Mouse (Mus musculus): ENCODE results near the gene Hist1h4h. TPM values are rescaled to one million over a fixed set of nuclear protein-coding genes. Genes with fewer than 3 reads are reported as not detected.
A peak's percentile ranks its signal among the peaks of the same experiment; 100 is the strongest.
"Not testable (repeated sequence)": the region's sequence is repeated elsewhere in the genome, so short reads cannot be mapped to it uniquely, and the experiment has no call there.

Hist1h4h gene
- polyA plus RNA-seq, 1 experiment from 2014 or later = 7.2 TPM

GRCm38 (mm10) chr13:23575271-23575851 lies 44.5 kb downstream of the Hist1h4h start, which contains the start of gene Hist1h3d:
TSS of gene Hist1h3d (plus strand) at chr13:23575763.
- H3K9me3 ChIP-seq = no peaks in the 10 kb centered on the region
- ATAC-seq (ENCODE audit: extremely low read depth, insufficient number of reproducible peaks, low FRiP score, low TSS enrichment) = no peak
- peak within 1 kb of the TSS; percentile 80 for H3K4me2 ChIP-seq
- peak within 1 kb of the TSS; percentile 87 for H3K9ac ChIP-seq
- H3K36me3 ChIP-seq = no peaks in the 10 kb centered on the region
- H3K4me1 ChIP-seq = peaks cover 36% of the 10 kb centered on the region
- no peaks in the 10 kb centered on the region for H3K27me3 ChIP-seq (replicated peaks)
- peak within 1 kb of the TSS; percentile 57 for H3K4me3 ChIP-seq
- H3K27ac ChIP-seq (replicated peaks) = peak within 1 kb of the TSS; percentile 84
- WGBS = 3% methylated on average over 18 of the region's 18 CpGs

- 1% methylated on average over 11 of the region's 40 CpGs for whole genome bisulfite sequencing
- not testable (repeated sequence) for H3K9me3 ChIP-seq; H3K27me3 ChIP-seq (replicated peaks); ATAC-seq (ENCODE audit: extremely low read depth, insufficient number of reproducible peaks, low FRiP score, low TSS enrichment); H3K36me3 ChIP-seq
- peak overlapping the region; percentile 87 for H3K9ac ChIP-seq
- peak overlapping the region; percentile 57 for H3K4me3 ChIP-seq
- H3K27ac ChIP-seq (replicated peaks) = peak overlapping the region; percentile 73
- H3K4me1 ChIP-seq = peaks cover 39% of the 10 kb centered on the region
- peak overlapping the region; percentile 80 for H3K4me2 ChIP-seq
Measured at GRCm38 (mm10) chr13:23575864-23576313, 45.0 kb downstream of the Hist1h4h start.

- Histone ChIP-seq H3K36me3 (no peaks in the 10 kb centered on the region), H3K4me2 (peak overlapping the region; percentile 80), H3K4me1 (peaks cover 41% of the 10 kb centered on the region), H3K27me3 (replicated peaks) (no peaks in the 10 kb centered on the region), H3K27ac (replicated peaks) (peak overlapping the region; percentile 73), H3K9me3 (no peaks in the 10 kb centered on the region), H3K4me3 (peak overlapping the region; percentile 57), H3K9ac (peak overlapping the region; percentile 87)
- 22% methylated on average over 7 of the region's 7 CpGs for WGBS
- ATAC-seq (ENCODE audit: extremely low read depth, insufficient number of reproducible peaks, low FRiP score, low TSS enrichment) = no peak
Measured at GRCm38 (mm10) chr13:23576351-23576881, 45.6 kb downstream of the Hist1h4h start.

GRCm38 (mm10) chr13:23576906-23577639 lies 46.2 kb downstream of the Hist1h4h start:
- Histone ChIP-seq H3K4me3 (peak overlapping the region; percentile 57), H3K9ac (peak overlapping the region; percentile 87), H3K27me3 (replicated peaks) (no peaks in the 10 kb centered on the region), H3K36me3 (no peaks in the 10 kb centered on the region), H3K9me3 (no peaks in the 10 kb centered on the region), H3K27ac (replicated peaks) (peak overlapping the region; percentile 73), H3K4me2 (peak overlapping the region; percentile 80), H3K4me1 (peaks cover 42% of the 10 kb centered on the region)
- 60% methylated on average over 6 of the region's 6 CpGs for WGBS
- ATAC-seq (ENCODE audit: extremely low read depth, insufficient number of reproducible peaks, low FRiP score, low TSS enrichment) = no peak

- no peak overlapping the region for H3K9ac ChIP-seq
- no peaks in the 10 kb centered on the region for H3K9me3 ChIP-seq
- no peak overlapping the region for H3K4me2 ChIP-seq
- no peak overlapping the region for H3K4me3 ChIP-seq
- no peak overlapping the region for H3K27ac ChIP-seq (replicated peaks)
- WGBS = 98% methylated on average over 1 of the region's 1 CpGs
- H3K27me3 ChIP-seq (replicated peaks) = no peaks in the 10 kb centered on the region
- H3K4me1 ChIP-seq = peaks cover 42% of the 10 kb centered on the region
- no peaks in the 10 kb centered on the region for H3K36me3 ChIP-seq
- no peak for ATAC-seq (ENCODE audit: extremely low read depth, insufficient number of reproducible peaks, low FRiP score, low TSS enrichment)
Measured at GRCm38 (mm10) chr13:23577835-23578234, 47.0 kb downstream of the Hist1h4h start.

Small RNA genes lying within 50 kb of the gene (microRNA-seq; reads per million reads assigned to microRNA genes)
- not detected for gene Gm44297
- not detected for gene Gm44359
- not detected for gene Gm44394
- not detected for gene n-TStga1

Other genes with a start within 250 kb of the Hist1h4h start
- 36.7 and 40.7 TPM in 2 replicates for gene Zfp322a, start 161.8 kb upstream of the Hist1h4h start, polyA plus RNA-seq (2015; fragmentation: Nextera tagmentation; extraction: Ambion mirVana)
- 8.5 and 8.7 TPM in 2 replicates for gene Abt1, start 107.2 kb upstream of the Hist1h4h start, polyA plus RNA-seq (2015; fragmentation: Nextera tagmentation; extraction: Ambion mirVana)
- gene Btn1a1, start 65.1 kb upstream of the Hist1h4h start, polyA plus RNA-seq (2015; fragmentation: Nextera tagmentation; extraction: Ambion mirVana) = 1.1 and 2.2 TPM in 2 replicates
- gene Btn2a2, start 42.2 kb upstream of the Hist1h4h start, polyA plus RNA-seq (2015; fragmentation: Nextera tagmentation; extraction: Ambion mirVana) = 0.45 and 0.82 TPM in 2 replicates
- gene Hist1h2af, start 2.9 kb downstream of the Hist1h4h start, polyA plus RNA-seq (2015; fragmentation: Nextera tagmentation; extraction: Ambion mirVana) = 2.0 and 3.0 TPM in 2 replicates
- gene Hist1h3g, start 4.4 kb downstream of the Hist1h4h start, polyA plus RNA-seq (2015; fragmentation: Nextera tagmentation; extraction: Ambion mirVana) = 4.1 and 5.5 TPM in 2 replicates
- 0.32 and 0.52 TPM in 2 replicates for gene Hist1h2bh, start 12.3 kb downstream of the Hist1h4h start, polyA plus RNA-seq (2015; fragmentation: Nextera tagmentation; extraction: Ambion mirVana)
- 0.28 and 0.48 TPM in 2 replicates for gene Hist1h3f, start 13.0 kb downstream of the Hist1h4h start, polyA plus RNA-seq (2015; fragmentation: Nextera tagmentation; extraction: Ambion mirVana)
- not detected in 2 replicates for gene Hist1h4f, start 20.6 kb downstream of the Hist1h4h start, polyA plus RNA-seq (2015; fragmentation: Nextera tagmentation; extraction: Ambion mirVana)
- 0.23 and 0.29 TPM in 2 replicates for gene Hist1h1d, start 22.2 kb downstream of the Hist1h4h start, polyA plus RNA-seq (2015; fragmentation: Nextera tagmentation; extraction: Ambion mirVana)
- gene Hist1h3e, start 31.3 kb downstream of the Hist1h4h start, polyA plus RNA-seq (2015; fragmentation: Nextera tagmentation; extraction: Ambion mirVana) = 1.5 and 2.2 TPM in 2 replicates
- gene Hist1h2ae, start 40.2 kb downstream of the Hist1h4h start, polyA plus RNA-seq (2015; fragmentation: Nextera tagmentation; extraction: Ambion mirVana) = 33.5 and 42.7 TPM in 2 replicates
- 3.9 and 4.2 TPM in 2 replicates for gene Hist1h2bg, start 40.3 kb downstream of the Hist1h4h start, polyA plus RNA-seq (2015; fragmentation: Nextera tagmentation; extraction: Ambion mirVana)
- 1.6 and 3.0 TPM in 2 replicates for gene Hist1h2bf, start 43.1 kb downstream of the Hist1h4h start, polyA plus RNA-seq (2015; fragmentation: Nextera tagmentation; extraction: Ambion mirVana)
- 0.60 and 0.84 TPM in 2 replicates for gene Hist1h2ad, start 43.3 kb downstream of the Hist1h4h start, polyA plus RNA-seq (2015; fragmentation: Nextera tagmentation; extraction: Ambion mirVana)
- gene Hist1h3d, start 44.7 kb downstream of the Hist1h4h start, polyA plus RNA-seq (2015; fragmentation: Nextera tagmentation; extraction: Ambion mirVana) = 2.4 TPM in 2 replicates
- gene Hist1h4d, start 50.5 kb downstream of the Hist1h4h start, polyA plus RNA-seq (2015; fragmentation: Nextera tagmentation; extraction: Ambion mirVana) = 54.8 and 60.0 TPM in 2 replicates
- 1.3 and 1.5 TPM in 2 replicates for gene Hist1h2be, start 90.1 kb downstream of the Hist1h4h start, polyA plus RNA-seq (2015; fragmentation: Nextera tagmentation; extraction: Ambion mirVana)
- gene Hist1h1e, start 91.5 kb downstream of the Hist1h4h start, polyA plus RNA-seq (2015; fragmentation: Nextera tagmentation; extraction: Ambion mirVana) = 11.0 and 12.2 TPM in 2 replicates
- 0.59 and 0.68 TPM in 2 replicates for gene Hist1h2ac, start 152.9 kb downstream of the Hist1h4h start, polyA plus RNA-seq (2015; fragmentation: Nextera tagmentation; extraction: Ambion mirVana)
- 50.1 and 54.5 TPM in 2 replicates for gene Hist1h2bc, start 153.1 kb downstream of the Hist1h4h start, polyA plus RNA-seq (2015; fragmentation: Nextera tagmentation; extraction: Ambion mirVana)
- not detected in 2 replicates for gene Hist1h1t, start 164.8 kb downstream of the Hist1h4h start, polyA plus RNA-seq (2015; fragmentation: Nextera tagmentation; extraction: Ambion mirVana)
- gene Hist1h4c, start 167.4 kb downstream of the Hist1h4h start, polyA plus RNA-seq (2015; fragmentation: Nextera tagmentation; extraction: Ambion mirVana) = 2.4 and 3.7 TPM in 2 replicates
- 10.3 and 10.7 TPM in 2 replicates for gene Hfe, start 179.8 kb downstream of the Hist1h4h start, polyA plus RNA-seq (2015; fragmentation: Nextera tagmentation; extraction: Ambion mirVana)
- 31.2 and 33.8 TPM in 2 replicates for gene Hist1h1c, start 207.8 kb downstream of the Hist1h4h start, polyA plus RNA-seq (2015; fragmentation: Nextera tagmentation; extraction: Ambion mirVana)
- 2.7 and 3.8 TPM in 2 replicates for gene Hist1h3c, start 214.6 kb downstream of the Hist1h4h start, polyA plus RNA-seq (2015; fragmentation: Nextera tagmentation; extraction: Ambion mirVana)
- 1.6 and 2.2 TPM in 2 replicates for gene Hist1h2bb, start 215.7 kb downstream of the Hist1h4h start, polyA plus RNA-seq (2015; fragmentation: Nextera tagmentation; extraction: Ambion mirVana)
- 20.1 and 20.3 TPM in 2 replicates for gene Hist1h2ab, start 220.1 kb downstream of the Hist1h4h start, polyA plus RNA-seq (2015; fragmentation: Nextera tagmentation; extraction: Ambion mirVana)
- 5.5 and 6.3 TPM in 2 replicates for gene Hist1h3b, start 221.2 kb downstream of the Hist1h4h start, polyA plus RNA-seq (2015; fragmentation: Nextera tagmentation; extraction: Ambion mirVana)
- gene Hist1h4b, start 226.0 kb downstream of the Hist1h4h start, polyA plus RNA-seq (2015; fragmentation: Nextera tagmentation; extraction: Ambion mirVana) = 2.3 and 2.8 TPM in 2 replicates
- gene Hist1h4a, start 230.2 kb downstream of the Hist1h4h start, polyA plus RNA-seq (2015; fragmentation: Nextera tagmentation; extraction: Ambion mirVana) = not detected in 2 replicates
- gene Hist1h3a, start 231.3 kb downstream of the Hist1h4h start, polyA plus RNA-seq (2015; fragmentation: Nextera tagmentation; extraction: Ambion mirVana) = 1.9 and 3.5 TPM in 2 replicates
- gene Hist1h1a, start 232.6 kb downstream of the Hist1h4h start, polyA plus RNA-seq (2015; fragmentation: Nextera tagmentation; extraction: Ambion mirVana) = 1.5 and 1.6 TPM in 2 replicates
- 0.09 and 0.20 TPM in 2 replicates for gene Trim38, start 238.9 kb downstream of the Hist1h4h start, polyA plus RNA-seq (2015; fragmentation: Nextera tagmentation; extraction: Ambion mirVana)

Measured in heart, embryonic 13.5 days (tissue).